Mouse (Mus musculus) urinary bladder, postnatal 36 days (tissue): ENCODE data around the gene Prpsap1.

Experiments used
- DNase-seq, 2 experiments: peaks; one replicate each; pipeline ENCODE4 v3.0.0; 2022; ENCODE audit warnings: low spot score in 2 of 2, mixed read lengths in 1 of 2

The Prpsap1 gene

DNA sequence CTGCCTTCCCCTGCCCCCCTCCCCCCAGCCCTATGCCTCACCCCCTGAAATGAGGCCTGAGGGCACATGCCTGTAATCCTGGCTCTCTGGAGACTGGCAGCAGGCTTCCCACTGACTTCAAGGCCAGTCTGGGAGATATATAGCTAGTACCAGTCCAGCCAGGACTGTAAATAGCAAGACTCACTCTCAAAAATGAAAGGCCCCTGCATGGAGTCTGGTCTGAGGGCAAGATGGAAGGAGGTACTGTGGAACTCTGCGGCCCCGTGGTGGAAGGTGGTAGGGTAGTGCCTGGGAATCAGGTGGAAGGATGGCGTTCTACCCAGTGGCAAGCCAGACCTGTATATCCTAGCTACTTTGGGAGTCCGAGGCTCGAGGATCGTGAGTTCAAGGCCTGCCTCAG, 50.1 kb downstream of the Prpsap1 start:
- DNase-seq, result no peak

GRCm38 (mm10) chr11:116443311-116443710, 50.7 kb downstream of the Prpsap1 start:
- DNase-seq, result no peak

- DNase-seq, result no peak
These were observed 51.2 kb downstream of the Prpsap1 start for GRCm38 (mm10) chr11:116442867-116443177.

DNA sequence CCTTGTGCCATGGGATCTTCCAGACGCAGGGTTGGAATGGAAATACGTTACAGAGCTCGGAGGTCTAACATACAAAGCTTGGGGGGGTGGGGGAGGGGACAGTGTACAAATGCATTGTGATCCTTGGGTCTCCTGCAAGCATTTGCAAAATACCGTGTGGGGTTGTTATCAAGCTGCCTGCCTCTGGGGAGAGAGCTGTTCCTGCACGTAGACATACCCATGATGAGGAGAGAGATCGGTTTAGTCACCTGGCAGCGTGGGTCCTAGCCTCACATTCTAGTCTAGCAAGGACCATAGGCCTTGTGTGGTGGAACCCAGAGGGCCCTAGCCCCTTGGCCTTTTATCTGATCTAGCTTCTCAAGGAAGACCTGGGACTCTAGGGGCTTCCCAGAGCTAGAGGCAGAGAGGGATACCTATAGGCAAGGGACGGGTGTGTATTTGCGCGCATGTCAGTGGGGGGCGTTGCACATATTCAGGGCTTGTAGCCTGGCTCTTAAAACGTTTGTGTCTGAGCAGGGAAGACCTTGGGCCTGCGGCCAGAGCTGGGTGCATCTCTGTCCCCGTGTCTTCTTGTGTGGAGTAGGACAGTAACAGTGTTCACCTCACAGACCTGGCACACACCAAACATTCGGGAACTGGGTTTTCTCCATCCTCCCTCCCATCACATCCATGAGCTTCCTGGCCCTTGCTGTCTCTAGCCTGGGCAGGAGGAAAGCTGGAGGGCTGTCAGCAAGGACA, 51.7 kb downstream of the Prpsap1 start:
- DNase-seq, result no peak

GRCm38 (mm10) chr11:116440408-116441068, 53.5 kb downstream of the Prpsap1 start:
- DNase-seq, result no peak

- DNase-seq, result no peak
These were observed 54.4 kb downstream of the Prpsap1 start for GRCm38 (mm10) chr11:116439269-116440240.

GRCm38 (mm10) chr11:116437541-116437940, 56.5 kb downstream of the Prpsap1 start:
- DNase-seq, result no peak

DNA sequence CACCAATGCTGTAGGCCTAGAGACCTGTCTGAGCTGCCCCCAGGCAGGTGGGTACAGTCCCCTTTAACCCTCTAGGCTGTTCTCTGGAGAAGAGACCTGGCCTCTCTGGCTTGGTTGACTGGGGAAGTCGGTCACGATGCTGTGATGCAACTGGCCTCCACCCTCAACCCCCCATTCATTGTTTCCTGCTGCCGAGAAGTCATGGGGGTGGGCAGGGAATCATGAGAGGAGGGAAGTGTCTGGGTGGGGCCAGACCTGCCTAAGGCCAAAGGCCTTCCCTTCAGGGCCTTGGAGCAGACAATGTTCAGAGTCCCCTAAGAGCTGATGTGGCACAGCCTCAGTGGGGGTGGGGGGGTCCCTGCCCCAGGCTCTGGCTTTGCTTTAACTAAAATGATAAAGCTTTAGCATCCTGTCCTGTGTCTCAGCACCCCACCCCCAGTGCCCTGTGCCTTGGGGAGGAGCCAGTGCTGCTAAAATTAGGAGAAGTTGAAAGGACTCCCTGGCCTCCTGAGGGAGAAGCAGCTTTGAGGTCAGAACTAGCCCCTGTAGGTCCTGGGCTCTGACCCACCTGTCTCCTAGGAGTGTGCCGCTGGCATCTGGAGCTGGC, 57.2 kb downstream of the Prpsap1 start:
- DNase-seq, result peak in 1 of 2 experiments; percentile 46

DNA sequence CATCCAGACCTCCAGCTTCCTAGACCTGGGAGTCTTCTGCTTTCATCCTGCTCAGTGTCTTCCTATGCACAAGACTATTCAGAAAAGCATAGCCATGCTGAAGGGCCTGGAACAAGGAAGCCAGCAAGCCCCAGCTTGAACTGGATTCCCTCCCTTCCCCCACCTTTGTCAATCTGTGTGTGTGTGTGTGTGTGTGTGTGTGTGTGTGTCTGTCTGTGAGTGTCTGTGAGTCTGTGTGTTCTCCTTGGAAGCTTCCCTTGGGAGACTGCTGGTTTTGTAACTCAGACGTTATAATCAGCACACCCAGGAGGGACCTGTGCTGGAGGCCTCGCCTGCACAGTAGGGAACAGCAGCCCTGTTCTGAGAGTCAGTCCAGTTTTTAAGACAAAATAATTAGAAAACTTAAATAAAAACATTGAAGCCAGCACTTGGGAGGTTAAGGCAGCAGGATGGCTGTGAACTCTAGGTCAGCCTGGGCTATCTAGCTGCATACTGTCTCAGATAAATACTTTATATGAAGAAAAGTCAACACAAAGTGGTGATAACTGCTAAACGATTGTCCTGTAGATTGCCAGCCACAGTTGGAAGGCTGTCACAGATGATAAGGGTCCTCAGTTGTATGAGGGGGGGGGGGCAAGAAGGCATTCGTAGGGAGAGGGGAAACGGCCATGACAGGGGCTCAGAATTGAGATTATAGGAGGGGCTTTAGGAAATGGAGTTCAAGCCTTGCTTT, 57.8 kb downstream of the Prpsap1 start:
- DNase-seq, result no peak

DNA sequence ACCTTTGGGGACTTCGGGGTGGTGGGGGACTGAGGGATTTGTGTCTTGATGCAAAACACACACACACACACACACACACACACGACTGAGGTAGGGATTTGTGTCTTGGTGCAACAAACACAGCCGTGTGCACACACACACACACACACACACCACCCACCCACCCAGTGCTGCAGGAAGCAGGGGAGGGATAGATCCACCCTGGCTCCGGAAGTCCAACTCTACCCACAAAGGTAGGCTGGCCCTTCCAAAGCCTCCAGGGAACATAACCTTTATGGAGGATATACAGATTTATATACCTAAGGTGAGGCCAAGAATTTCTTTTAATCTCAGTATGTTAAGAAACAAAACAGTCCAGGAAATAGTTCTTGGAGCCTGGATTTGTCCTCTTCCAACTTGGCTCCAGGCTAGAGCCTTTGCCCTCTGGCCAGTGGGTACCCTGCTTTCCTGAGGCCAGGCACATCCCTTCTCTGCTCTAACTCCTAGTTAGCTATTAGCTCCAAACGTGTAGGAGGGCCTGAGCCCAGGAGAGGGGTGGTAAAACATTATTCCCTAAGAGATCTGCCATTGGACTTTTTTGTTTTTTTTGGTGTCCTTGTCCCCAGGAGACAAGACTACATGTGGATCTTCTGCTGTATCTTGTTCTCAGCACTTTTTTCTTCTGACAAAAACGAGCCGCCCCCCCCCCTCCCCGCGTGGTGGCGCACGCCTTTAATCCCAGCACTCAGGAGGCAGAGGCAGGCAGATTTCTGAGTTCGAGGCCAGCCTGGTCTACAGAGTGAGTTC, 58.8 kb downstream of the Prpsap1 start:
- no peak for DNase-seq

- DNase-seq, result peak; percentile 70 to 80
These were observed 59.6 kb downstream of the Prpsap1 start for GRCm38 (mm10) chr11:116434287-116434966.

DNA sequence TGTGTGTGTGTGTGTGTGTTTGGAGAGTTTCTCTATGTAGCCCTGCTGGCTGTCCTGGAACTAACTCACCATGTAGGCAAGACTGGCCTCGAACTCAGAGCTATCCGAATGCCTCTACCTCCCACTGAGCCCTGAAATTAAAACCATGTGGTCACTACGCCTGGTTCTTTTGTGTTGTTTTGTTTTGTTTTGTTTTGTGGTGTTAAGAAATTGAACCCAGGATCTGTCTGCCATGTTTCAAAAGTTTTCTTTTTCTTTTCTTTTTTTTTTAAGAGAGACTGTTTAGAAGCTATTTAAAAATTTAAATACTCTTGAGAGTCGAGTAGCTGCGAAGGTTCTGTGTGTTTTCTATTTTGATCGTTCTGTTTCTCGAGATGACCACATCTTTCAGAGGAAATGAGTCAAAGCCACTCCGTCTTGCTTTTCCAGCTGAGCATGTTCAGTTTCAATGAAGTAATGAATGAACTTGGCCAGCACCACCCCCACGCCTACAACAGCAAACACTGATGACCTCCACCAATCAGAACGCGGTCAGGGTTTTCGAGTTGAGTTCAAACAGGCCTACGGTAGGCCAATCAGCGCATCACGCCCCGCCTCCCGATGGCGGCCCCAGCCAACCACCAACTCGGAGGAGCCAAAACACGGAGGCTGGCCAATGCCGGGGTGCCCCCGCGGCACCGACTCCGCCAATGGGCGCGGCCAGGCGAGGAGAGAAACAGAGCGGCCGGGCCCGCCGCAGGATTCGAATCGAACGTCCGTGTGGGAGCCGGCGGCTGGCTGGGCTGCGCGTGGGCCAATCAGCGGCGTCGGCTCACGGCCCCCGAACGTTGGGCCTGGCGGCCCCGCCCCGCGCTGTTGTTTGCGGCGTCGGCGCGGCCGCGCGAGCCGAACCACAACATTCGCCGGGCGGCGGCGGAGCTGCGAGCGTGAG, 60.4 kb downstream of the Prpsap1 start, which contains the start of gene Ubald2:
Gene Ubald2 (plus strand): TSS at position 739 of the 931 bp plus-strand sequence.
- peak; percentile 98 to 100 for DNase-seq

DNA sequence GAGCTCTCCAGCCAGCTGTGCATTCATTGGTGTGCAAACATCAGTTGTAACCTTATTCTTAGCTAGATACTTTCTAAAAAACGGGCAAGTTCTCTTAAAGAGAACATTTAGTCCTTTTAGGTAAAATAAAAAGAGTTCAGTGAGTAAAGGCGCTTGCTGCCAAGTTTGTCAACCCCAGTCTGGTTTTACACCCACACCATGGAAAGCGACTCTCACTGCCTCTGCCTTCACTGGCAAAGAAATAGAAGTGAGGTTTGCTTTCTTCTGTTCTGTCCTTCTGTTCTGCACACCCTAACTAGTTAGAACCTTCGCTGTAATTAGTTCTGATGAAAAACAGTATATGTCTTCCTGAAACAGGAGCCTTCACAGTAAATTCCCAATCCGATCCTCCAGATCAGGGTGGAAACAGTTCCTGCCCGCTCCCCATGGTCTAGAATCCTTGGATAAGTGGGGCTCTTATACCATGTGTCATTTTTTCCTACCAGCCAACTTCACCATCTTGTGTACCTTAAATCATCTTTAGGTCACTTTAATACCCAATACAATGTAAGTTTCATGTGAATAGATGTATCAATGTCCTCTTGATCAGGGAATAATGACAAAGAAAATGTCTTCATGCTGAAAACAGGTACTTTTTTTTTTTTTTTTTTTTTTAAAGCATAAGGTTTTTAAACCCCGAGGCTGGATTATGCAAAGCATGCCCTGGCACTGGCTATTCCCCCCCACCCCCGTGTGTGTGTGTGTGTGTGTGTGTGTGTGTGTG, 61.2 kb downstream of the Prpsap1 start:
- no peak for DNase-seq

GRCm38 (mm10) chr11:116432127-116432526, 61.9 kb downstream of the Prpsap1 start:
- no peak for DNase-seq

- DNase-seq, result peak; percentile 53 to 58
These were observed 62.4 kb downstream of the Prpsap1 start for GRCm38 (mm10) chr11:116431428-116432077.

DNA sequence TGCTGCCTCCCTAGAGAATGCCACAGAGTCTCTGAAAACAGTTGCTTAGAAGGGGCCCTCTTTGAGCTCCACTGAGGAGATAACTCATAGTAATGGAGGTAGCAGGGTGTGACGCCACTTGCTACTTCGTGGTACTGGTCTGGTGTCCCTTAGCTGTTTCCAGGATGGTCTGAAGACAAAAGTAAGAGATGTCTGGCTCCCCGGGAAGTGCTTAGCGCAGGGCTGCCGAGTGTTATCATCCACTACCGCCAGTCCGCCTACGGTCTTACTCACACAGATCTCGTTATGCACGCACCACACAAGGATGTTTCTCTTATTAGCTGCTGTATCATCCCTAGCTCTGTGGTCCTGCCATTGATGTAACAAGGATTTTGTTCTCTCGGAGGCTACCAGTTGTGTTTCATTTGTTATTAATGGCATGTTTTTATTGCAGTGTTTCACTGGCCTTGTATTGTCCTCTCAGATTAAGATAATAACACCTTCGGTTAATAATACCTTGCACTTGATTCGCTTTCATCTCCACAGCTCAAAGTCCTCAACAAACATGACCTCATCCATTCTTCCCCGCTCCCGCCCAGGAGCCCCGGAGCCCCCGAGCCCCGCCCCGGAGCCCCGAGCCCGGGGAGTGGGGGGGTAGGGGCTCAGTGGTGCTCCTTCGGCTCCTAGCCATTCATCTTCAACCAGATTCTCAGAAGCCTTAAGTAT, 63.1 kb downstream of the Prpsap1 start:
- no peak for DNase-seq
